Mouse (Mus musculus) small intestine, adult 2 months (tissue): ENCODE data around the gene Tomm40l.
A peak's percentile ranks its signal among the peaks of the same experiment; 100 is the strongest.

Source experiments
- CTCF ChIP-seq: fragments of 200-500 bp; IDR thresholded peaks from 2 replicates; pipeline ENCODE4 v1.5.1; 2012; ENCODE audit warnings: low read depth, mild to moderate bottlenecking, control low read depth, inconsistent platforms, low read length, moderate library complexity, mixed read lengths; ENCODE audit not compliant: insufficient replicate concordance, insufficient read length; ENCODE audit errors: extremely low read depth
- POLR2A ChIP-seq: fragments of 200-500 bp; IDR thresholded peaks from 2 replicates; pipeline ENCODE4 v1.6.1; 2012; ENCODE audit warnings: low read depth, mild to moderate bottlenecking, control low read depth, inconsistent platforms, low read length, moderate library complexity

DNA sequence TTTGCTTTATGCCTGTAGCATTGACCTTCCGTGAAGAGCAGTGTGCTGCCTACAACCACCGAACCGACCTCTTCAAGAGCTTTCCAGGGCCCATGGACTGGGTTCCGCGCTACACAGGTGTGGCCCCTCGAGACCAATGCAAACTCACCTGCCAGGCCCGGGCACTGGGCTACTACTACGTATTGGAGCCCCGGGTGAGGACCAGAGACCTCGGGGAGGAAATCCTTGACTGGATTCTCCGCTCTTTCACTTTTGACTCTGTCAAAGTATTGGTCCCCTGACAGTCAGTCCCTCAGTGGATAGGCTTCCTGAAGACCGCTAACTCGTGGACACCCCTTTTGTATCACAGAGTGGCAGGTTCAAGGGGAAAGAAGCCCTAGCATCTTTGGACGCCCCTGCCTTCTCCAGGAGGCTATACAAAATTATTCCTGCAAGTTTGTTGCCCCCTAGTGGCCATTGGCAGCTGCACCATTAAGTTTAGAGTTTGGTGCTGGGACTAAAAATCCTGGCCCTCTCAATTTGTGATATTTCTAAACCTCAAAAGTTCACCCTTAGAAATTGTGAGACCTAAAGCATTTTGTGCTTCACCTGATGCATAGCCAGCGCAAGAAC is 34.7 kb upstream of the Tomm40l start:
- peak; percentile 58; the same call in 1 of the 2 replicates for TF ChIP-seq CTCF
- TF ChIP-seq POLR2A = no peak
